Mouse (Mus musculus) heart, adult 8-10 months (tissue): Measurements from ENCODE around the gene Ttc9. TPM values are rescaled to one million over a fixed set of nuclear protein-coding genes. Genes with fewer than 3 reads are reported as not detected.

Experiments used
- DNase-seq: peaks from one replicate; pipeline ENCODE4 v3.0.0; 2022; ENCODE audit warnings: low spot score
- total RNA-seq, 4 experiments: library from RNA; stranded (reverse); gene quantifications; 2 replicates each; pipeline ENCODE4 v1.2.4; 2022

Ttc9 gene
- 1 to 10 TPM; 1.2 to 2.2 (median 1.8) TPM for total RNA-seq

- no peak for DNase-seq
Observed at GRCm38 (mm10) chr12:81630915-81631660, at the start of gene Ttc9. Gene Ttc9, plus strand, starts transcription at chr12:81631249.

GRCm38 (mm10) chr12:81594902-81595671, 36.0 kb upstream of the Ttc9 start, which contains the start of gene Med6:
Gene Med6, minus strand, starts transcription at chr12:81595008.
- peak; percentile 91 for DNase-seq

GRCm38 (mm10) chr12:81596547-81597262, 34.3 kb upstream of the Ttc9 start:
- DNase-seq, result no peak

GRCm38 (mm10) chr12:81604995-81605784, 25.9 kb upstream of the Ttc9 start:
- DNase-seq, result no peak

- DNase-seq, result no peak
Observed at GRCm38 (mm10) chr12:81609445-81609844, 21.6 kb upstream of the Ttc9 start.

GRCm38 (mm10) chr12:81615807-81616206, 15.2 kb upstream of the Ttc9 start:
- no peak for DNase-seq

- no peak for DNase-seq
Observed at GRCm38 (mm10) chr12:81616980-81617379, 14.1 kb upstream of the Ttc9 start.

GRCm38 (mm10) chr12:81619302-81619701, 11.7 kb upstream of the Ttc9 start:
- DNase-seq, result peak; percentile 71

GRCm38 (mm10) chr12:81623377-81623776, 7.7 kb upstream of the Ttc9 start:
- no peak for DNase-seq

GRCm38 (mm10) chr12:81626226-81626861, 4.7 kb upstream of the Ttc9 start:
- DNase-seq, result no peak

- no peak for DNase-seq
Observed at GRCm38 (mm10) chr12:81627426-81627825, 3.6 kb upstream of the Ttc9 start.

GRCm38 (mm10) chr12:81628091-81628490, 3.0 kb upstream of the Ttc9 start:
- DNase-seq, result no peak

- DNase-seq, result peak; percentile 11
Observed at GRCm38 (mm10) chr12:81630520-81630914, 532 bp upstream of the Ttc9 start.

- no peak for DNase-seq
Observed at GRCm38 (mm10) chr12:81631661-81632401, 782 bp downstream of the Ttc9 start.

- DNase-seq, result no peak
Observed at GRCm38 (mm10) chr12:81633246-81633645, 2.2 kb downstream of the Ttc9 start.

GRCm38 (mm10) chr12:81640656-81641055, 9.6 kb downstream of the Ttc9 start:
- DNase-seq, result no peak

GRCm38 (mm10) chr12:81642361-81643082, 11.5 kb downstream of the Ttc9 start:
- no peak for DNase-seq

- no peak for DNase-seq
Observed at GRCm38 (mm10) chr12:81646811-81647210, 15.8 kb downstream of the Ttc9 start.

GRCm38 (mm10) chr12:81653344-81653743, 22.3 kb downstream of the Ttc9 start:
- DNase-seq, result peak; percentile 11
